Mouse (Mus musculus): ENCODE measurements around the gene Usp48. TPM values are rescaled to one million over a fixed set of nuclear protein-coding genes. Genes with fewer than 3 reads are reported as not detected.

Usp48 gene
- total RNA-seq, 2 experiments from 2014 or later: 37.9 to 45.7 TPM

DNA sequence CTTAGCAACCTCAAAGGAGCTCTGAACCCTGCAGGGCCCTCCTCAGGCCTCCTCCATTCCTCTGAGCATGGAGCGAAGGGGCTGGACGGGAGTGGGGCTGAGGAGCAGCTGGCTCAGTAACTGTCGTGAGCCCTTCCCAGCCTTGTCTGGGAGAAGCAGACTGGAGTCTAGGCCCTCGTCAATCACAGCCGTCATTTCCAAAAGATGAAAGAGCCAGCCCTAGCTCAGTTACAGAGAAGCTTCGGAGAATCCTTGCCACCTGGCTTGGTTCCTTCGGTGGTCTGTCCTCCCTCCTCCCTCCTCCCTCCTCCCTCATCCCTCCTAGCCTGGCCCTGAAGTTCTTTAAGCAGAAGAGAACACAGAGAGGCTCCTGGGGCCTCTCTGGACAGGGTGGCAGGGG, 87.2 kb downstream of the Usp48 start:
- DNase-seq: no peak
- intact Hi-C loops (cut with DNase I): loop anchor here (5.0 kb wide), 1 partner anchor 157 kb away; no protein-coding TSS in a partner anchor

DNA sequence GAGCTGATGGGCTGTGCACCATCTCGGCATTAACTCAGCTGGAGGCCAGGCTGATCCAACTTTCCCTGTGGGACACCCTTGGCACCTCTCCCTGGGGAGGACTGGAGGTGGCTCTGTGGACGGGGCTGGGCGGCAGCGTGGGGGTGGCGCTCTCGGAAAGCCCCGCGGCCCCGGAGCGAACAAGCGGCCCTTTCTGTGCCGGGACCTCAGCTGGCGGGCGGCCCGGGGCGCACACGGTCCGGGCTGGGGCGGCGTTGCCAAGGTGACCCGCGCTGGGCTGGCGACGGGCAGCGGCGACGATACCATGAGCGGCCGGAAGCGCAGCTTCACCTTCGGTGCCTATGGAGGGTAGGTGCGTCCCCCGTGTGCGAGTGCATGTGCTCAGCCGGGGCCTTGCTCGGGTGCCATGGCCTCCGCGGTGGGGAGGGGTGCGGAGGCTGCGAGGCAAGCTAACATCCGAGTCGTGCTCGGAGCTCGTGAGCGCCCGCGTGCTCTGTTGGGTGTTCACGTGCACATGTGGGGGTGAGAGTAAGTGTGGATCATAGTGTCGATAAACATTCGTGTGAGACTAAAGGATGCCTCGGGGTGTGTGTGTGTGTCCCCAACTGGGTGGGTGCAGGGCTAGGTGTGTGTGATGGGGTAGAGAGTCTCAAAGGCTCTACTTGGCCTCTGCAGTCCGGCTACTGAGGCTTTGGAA, 88.0 kb downstream of the Usp48 start:
- intact Hi-C loops (cut with DNase I): loop anchor here (5.0 kb wide), 1 partner anchor 156 kb away; no protein-coding TSS in a partner anchor

GRCm38 (mm10) chr4:137682961-137683453, 89.5 kb downstream of the Usp48 start:
- intact Hi-C loops (cut with DNase I): loop anchor here (1.0 to 5.0 kb wide), 2 partner anchors 39 to 154 kb away; no protein-coding TSS in a partner anchor

More for the DNA sequence above, 88.0 kb downstream of the Usp48 start:
- peak; percentile 24 to 52 for DNase-seq

DNA sequence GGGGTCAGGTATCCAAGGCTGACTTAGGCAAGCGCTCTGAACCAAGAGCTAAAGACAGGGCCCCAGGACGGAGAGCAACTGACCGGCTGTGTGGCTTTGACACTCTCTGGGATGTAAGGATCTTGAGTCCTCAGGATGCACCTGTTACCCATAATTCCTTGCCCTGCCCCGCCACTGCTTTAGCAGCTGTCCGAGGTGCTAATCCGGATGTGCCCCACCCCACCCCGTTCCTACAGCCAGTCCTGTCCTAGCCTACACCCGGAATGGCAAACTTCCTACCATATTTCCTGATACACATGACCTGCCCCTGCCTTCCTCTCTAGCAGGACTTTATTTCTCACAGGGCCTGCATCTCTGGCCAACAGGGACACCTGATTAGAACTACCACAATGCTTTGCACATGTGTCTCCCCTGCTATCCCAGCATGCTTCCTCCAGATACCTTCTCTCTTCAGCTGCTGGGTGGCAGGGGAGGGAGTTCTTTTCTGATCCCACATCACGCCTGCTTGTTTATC, 91.3 kb downstream of the Usp48 start:
- peak in 1 of 2 experiments; percentile 38 for DNase-seq
- intact Hi-C loops (cut with DNase I): loop anchor here (5.0 kb wide), 1 partner anchor 152 kb away; no protein-coding TSS in a partner anchor

More at GRCm38 (mm10) chr4:137682961-137683453, 89.5 kb downstream of the Usp48 start:
- DNase-seq: peak; percentile 31 to 57

DNA sequence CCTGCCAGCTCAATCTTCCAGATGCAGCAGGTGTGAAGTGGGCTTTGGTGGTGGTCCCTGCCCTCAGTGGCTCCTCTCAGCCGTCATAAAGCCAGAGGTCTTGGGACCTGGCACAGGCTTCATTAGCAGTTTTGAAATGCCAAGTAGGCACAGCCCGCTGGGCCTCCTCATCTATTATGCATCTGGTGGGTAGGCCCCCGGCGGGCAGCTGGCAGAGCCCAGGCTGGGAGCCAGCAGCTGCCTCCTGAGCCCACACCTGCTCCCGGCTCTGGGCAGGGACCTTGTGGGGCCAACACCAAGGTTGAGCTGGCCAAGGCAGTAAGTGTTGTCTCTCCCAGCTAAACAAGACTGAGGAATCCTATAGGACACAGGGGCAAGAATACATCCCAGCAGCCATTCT, 92.7 kb downstream of the Usp48 start:
- no peak for DNase-seq
- intact Hi-C loops (cut with DNase I): no loop called here

- intact Hi-C loops (cut with DNase I): no loop called here
- DNase-seq: no peak
These were observed 93.8 kb downstream of the Usp48 start for GRCm38 (mm10) chr4:137687234-137687825.

DNA sequence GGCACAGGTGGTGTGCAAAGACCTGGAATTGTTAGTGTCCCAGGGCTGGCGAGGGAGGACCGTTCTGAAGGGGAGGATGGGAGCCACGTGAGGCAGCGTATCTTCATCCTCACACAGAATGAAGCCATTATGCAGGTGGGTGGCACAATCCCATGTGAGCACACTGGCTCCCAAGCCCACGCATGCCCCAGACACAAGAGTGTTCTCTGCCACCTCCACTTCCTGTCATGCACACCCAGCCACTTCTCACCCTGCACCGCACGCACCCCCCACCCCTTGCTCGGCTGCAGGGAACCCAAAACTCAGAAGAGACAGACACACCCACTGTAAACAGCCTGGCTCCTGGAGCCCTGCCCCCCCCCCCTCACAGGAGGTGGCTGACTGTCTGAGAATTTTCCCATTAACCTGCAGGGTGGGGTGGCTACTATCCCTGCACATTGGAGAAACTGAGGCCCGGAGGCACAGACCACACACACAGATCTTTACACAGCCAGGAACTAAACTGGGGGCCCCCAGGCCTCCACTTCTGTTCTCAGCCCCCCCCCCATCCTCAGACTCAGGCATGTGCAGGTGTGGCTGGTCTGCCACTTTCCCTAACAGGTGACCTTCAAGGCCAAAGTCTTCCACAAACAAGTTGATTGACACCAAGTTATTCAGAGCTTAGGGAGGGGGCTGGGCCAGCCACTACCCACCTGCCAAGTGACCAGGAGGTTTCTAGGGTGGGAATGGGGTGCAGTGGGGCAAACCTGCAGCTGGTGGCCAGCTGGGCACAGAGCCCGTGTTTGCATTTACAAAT, 98.8 kb downstream of the Usp48 start:
- no peak for DNase-seq
- intact Hi-C loops (cut with DNase I): no loop called here

DNA sequence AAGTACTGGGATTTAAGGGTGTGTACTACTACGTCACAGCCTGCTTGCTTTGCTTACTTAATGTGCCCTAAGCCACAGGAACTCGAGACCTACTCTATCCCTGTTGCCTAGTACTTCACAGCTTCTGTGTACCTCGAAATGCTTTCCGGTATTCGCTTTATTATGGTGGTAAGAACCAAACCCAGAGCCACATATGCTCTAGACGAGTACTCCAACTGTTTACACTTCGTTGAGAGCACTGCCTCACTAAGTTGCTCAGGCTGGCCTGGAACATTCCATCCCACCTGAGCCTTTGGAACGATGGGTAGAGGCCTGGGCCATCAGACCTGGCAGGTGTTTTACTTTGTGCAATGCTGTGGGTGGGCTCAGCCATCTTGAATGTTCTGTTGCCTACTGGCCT, 101.7 kb downstream of the Usp48 start:
- intact Hi-C loops (cut with DNase I): no loop called here
- no peak for DNase-seq

GRCm38 (mm10) chr4:137695900-137696299, 102.3 kb downstream of the Usp48 start:
- intact Hi-C loops (cut with DNase I): no loop called here
- DNase-seq: peak; percentile 57 to 59

GRCm38 (mm10) chr4:137697156-137697885, 103.8 kb downstream of the Usp48 start:
- intact Hi-C loops (cut with DNase I): no loop called here
- no peak for DNase-seq

DNA sequence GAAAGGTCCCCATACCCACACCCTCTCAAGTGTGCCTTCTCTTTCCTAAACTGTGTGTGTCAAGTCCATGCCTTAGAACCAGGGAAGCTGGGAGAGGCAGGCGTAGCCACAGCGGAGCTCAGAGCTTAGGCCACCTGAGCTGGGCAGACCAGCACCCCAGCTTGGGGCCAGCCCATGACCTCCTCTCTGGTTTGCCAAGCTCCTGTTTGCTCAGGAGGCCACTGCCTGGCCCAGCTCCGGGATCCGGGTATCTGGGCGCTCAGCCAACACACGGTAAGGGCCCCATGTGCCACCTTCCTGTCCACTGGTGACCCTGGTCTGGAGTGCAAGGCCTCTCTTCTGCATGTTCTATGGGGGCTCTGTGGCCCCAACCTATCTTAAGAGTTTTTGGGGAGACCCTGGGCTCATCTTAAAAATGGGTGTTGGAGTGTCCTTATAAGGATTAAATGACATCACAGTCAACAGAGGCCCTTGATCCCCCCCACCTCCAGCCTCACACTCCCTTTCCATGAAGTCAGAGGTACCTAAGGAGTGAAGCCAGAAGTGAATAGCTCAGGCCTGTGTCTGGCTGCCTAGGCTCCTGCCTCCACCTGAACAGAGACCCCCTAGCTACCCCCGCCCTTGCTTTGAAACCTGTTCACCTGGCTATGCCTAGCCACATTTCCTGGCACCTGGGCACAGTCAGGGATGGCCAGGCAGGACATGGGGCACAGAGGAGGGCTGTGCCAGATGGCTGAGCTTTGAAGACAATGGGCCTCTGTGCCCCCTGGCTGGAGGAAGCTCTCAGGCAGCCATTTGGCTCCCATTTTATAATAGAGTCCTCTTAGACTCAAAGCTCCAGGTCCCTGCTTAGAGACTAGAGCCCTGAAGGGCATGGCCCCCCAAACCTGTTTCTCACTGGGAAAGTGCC, 104.8 kb downstream of the Usp48 start:
- DNase-seq: peak; percentile 29 to 32
- intact Hi-C loops (cut with DNase I): no loop called here

DNA sequence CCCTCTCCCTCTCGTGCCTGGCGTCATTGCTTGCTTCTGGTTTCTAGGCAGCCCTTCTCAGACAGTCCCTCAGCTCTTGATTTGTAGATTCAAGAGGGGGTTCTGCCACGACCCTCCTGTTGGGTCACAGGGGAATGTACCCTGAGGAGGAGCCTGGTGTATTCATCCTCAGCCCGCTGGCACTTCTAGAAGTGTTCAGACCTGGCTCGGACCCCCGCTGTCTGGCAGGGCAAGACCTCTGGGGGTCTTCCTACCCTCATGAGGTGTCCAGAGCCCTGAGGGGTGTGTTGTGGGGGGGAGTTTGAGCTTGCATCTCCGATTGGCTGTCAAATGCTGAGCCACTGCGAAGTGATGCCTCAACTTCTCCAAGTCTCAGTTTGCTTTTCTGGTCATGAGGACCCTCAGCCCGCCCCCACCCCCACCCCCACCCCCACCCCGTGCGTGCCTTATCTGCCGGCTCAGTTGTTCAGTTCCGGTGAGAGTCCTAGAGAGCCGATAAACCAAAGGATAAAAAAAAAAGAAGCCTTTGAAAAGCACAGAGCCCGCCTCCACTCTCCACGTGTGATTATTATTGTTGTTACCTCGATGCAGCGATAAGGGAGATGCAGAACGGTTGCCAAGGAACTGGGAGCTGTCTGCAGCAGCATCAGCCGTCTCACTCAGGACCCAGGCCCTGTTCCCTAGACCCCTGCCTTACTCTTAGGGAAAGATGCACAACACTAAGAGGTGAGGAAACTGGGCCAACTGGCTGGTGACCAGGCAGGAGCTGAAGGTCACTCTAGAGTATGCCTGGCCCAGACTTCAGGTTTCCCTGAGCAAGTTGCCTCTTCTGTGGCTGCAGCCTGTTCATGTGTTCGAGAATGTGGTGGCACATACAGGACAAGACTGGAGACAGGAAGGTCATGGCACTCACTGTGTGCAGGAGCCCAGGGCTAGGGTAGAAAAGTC, 106.0 kb downstream of the Usp48 start:
- intact Hi-C loops (cut with DNase I): no loop called here
- DNase-seq: no peak

DNA sequence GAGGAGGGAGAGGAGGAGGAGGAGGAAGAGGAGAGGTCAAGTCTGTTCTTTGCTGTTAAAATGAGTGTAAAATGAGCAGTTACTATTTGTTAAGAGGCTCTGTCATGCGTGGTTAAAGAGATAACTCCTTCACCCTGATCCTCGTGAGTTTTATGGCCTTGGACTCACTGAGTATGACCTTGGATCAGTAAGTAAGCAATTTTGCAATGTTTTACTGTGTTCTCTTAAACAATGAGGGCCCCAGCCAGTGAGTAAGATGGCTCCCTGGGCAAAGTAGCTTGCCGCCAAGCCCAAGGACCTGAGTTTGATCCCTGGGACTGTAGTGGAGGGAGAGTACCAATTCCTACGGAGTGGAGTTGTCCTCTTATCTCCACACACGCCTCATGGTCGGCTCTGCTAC, 107.4 kb downstream of the Usp48 start:
- intact Hi-C loops (cut with DNase I): no loop called here

DNA sequence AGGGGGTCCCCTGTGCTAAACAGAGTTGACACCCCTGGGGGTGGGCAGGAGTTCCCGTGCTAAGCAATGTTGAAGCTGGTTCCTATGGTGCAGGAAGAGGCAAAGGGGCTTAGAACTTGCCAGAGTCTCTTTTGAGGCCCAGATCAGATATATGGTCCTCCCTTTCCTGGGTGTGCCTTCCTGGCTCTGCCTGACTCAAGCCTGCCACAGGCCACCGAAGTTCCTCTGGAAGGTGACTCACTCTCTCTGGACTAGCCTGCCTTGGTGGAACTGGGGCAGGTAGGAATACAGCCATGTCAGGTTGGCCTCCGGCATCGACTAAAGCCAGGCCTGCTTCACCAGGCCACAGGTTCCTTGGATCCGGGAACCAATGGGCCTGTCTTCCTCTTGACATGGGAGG, 109.5 kb downstream of the Usp48 start:
- DNase-seq: no peak
- intact Hi-C loops (cut with DNase I): no loop called here

More for the DNA sequence above, 107.4 kb downstream of the Usp48 start:
- no peak for DNase-seq

- no peak for DNase-seq
- intact Hi-C loops (cut with DNase I): no loop called here
These were observed 111.0 kb downstream of the Usp48 start for GRCm38 (mm10) chr4:137704561-137704960.

- DNase-seq: no peak
- intact Hi-C loops (cut with DNase I): no loop called here
These were observed 111.8 kb downstream of the Usp48 start for GRCm38 (mm10) chr4:137705379-137705778.

DNA sequence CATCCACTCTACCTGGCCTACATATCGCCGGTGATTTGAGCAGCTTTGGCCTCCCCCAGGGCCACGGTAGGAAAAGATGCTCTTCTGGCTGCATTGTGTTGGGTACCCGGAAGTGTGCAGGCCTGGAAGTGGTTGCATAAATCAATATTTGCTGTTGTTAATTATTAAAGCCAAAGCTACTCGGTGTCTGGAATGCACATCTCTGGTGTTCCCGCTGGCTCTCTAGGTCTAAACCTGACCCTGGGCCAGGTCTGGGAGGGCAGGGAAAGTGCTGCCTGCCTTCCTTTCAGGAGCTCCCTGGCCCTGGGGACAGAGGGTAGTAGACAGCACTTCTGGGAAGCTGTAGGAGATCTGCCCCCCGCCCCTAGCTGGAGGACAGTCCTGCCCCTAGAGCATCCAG, 113.0 kb downstream of the Usp48 start:
- DNase-seq: no peak
- intact Hi-C loops (cut with DNase I): no loop called here

Measured in heart, postnatal 10 days (tissue).